Mouse (Mus musculus) neural tube, embryonic 13.5 days (tissue): ENCODE data around the gene Rabif. TPM values are rescaled to one million over a fixed set of nuclear protein-coding genes. Genes with fewer than 3 reads are reported as not detected.
A peak's percentile ranks its signal among the peaks of the same experiment; 100 is the strongest.

Experiments used
- ATAC-seq: fragments of 200-750 bp; cut with Nextera tagmentation; 2 replicates; pipeline ENCODE4 v1.8.0; 2017; ENCODE audit warnings: low read depth, mild to moderate bottlenecking, moderate TSS enrichment, moderate library complexity
- H3K27ac ChIP-seq: fragments of 300-500 bp; sonication (generic); replicated peaks from 2 replicates; pipeline ENCODE4 v1.5.1; 2015; ENCODE audit warnings: moderate library complexity, mild to moderate bottlenecking, inconsistent platforms
- H3K27me3 ChIP-seq: fragments of 300-500 bp; sonication (generic); 2 replicates; pipeline ENCODE4 v1.6.1; 2015; ENCODE audit warnings: mild to moderate bottlenecking, inconsistent platforms
- H3K36me3 ChIP-seq: fragments of 300-500 bp; sonication (generic); 2 replicates; pipeline ENCODE4 v1.6.1; 2015; ENCODE audit warnings: mild to moderate bottlenecking, inconsistent platforms
- H3K4me1 ChIP-seq: fragments of 300-500 bp; sonication (generic); replicated peaks from 2 replicates; pipeline ENCODE4 v1.6.1; 2015; ENCODE audit warnings: inconsistent platforms
- H3K4me2 ChIP-seq: fragments of 300-500 bp; sonication (generic); 2 replicates; pipeline ENCODE4 v1.6.1; 2015; ENCODE audit warnings: inconsistent platforms, mild to moderate bottlenecking, moderate library complexity
- H3K4me3 ChIP-seq: fragments of 300-500 bp; sonication (generic); 2 replicates; pipeline ENCODE4 v1.5.1; 2015; ENCODE audit warnings: mild to moderate bottlenecking, inconsistent platforms
- H3K9ac ChIP-seq: fragments of 300-500 bp; sonication (generic); 2 replicates; pipeline ENCODE4 v1.6.1; 2015; ENCODE audit warnings: moderate library complexity, mild to moderate bottlenecking, inconsistent platforms
- H3K9me3 ChIP-seq: fragments of 300-500 bp; sonication (generic); 2 replicates; pipeline ENCODE4 v1.6.1; 2016; ENCODE audit warnings: inconsistent platforms
- WGBS: fragments of 180-500 bp; shearing (Covaris S2); methylation state at CpG from one replicate; pipeline ENCODE4 v1.1.7; 2015; 5-methylcytosine and 5-hydroxymethylcytosine counted together
- polyA plus RNA-seq: library from polyadenylated mRNA; unstranded; fragments of >200 nt; fragmentation: Nextera tagmentation; extraction: Ambion mirVana; gene quantifications from 2 replicates; pipeline ENCODE4 v1.2.1, GENCODE M21; 2015

The Rabif gene
- polyA plus RNA-seq, 1 experiment from 2014 or later: 65.1 TPM

GRCm38 (mm10) chr1:134490903-134491801 is 3.3 kb upstream of the Rabif start:
- Histone ChIP-seq H3K4me3 (no peak overlapping the region), H3K27ac (no peak overlapping the region), H3K9me3 (no peaks in the 10 kb centered on the region), H3K27me3 (no peaks in the 10 kb centered on the region), H3K36me3 (peaks cover 46% of the 10 kb centered on the region), H3K4me1 (peaks cover 18% of the 10 kb centered on the region), H3K4me2 (no peak overlapping the region), H3K9ac (no peak overlapping the region)
- WGBS: 94% methylated on average over 6 of the region's 6 CpGs
- ATAC-seq: no peak

GRCm38 (mm10) chr1:134492276-134492675 is 2.2 kb upstream of the Rabif start:
- no peak overlapping the region for H3K27ac ChIP-seq
- ATAC-seq: no peak
- peaks cover 20% of the 10 kb centered on the region for H3K4me1 ChIP-seq
- WGBS: 69% methylated on average over 7 of the region's 7 CpGs
- H3K27me3 ChIP-seq: no peaks in the 10 kb centered on the region
- H3K36me3 ChIP-seq: peaks cover 38% of the 10 kb centered on the region
- no peak overlapping the region for H3K4me3 ChIP-seq
- H3K4me2 ChIP-seq: no peak overlapping the region
- no peak overlapping the region for H3K9ac ChIP-seq
- no peaks in the 10 kb centered on the region for H3K9me3 ChIP-seq

GRCm38 (mm10) chr1:134493496-134493895 is 952 bp upstream of the Rabif start:
- 82% methylated on average over 2 of the region's 2 CpGs for WGBS
- H3K36me3 ChIP-seq: peaks cover 29% of the 10 kb centered on the region
- peak overlapping the region; percentile 95; the same call in 1 of the 2 replicates for H3K27ac ChIP-seq
- peaks cover 20% of the 10 kb centered on the region for H3K4me1 ChIP-seq
- peak overlapping the region; percentile 78; the same call in 1 of the 2 replicates for H3K4me3 ChIP-seq
- H3K4me2 ChIP-seq: peak overlapping the region; percentile 68
- peak overlapping the region; percentile 79; the same call in 1 of the 2 replicates for H3K9ac ChIP-seq
- H3K27me3 ChIP-seq: no peaks in the 10 kb centered on the region
- H3K9me3 ChIP-seq: no peaks in the 10 kb centered on the region
- ATAC-seq: no peak

- peaks cover 20% of the 10 kb centered on the region for H3K4me1 ChIP-seq
- H3K36me3 ChIP-seq: peaks cover 29% of the 10 kb centered on the region
- peak overlapping the region; percentile 95 for H3K27ac ChIP-seq
- no peaks in the 10 kb centered on the region for H3K9me3 ChIP-seq
- H3K4me2 ChIP-seq: peak overlapping the region; percentile 68
- WGBS: 24% methylated on average over 5 of the region's 5 CpGs
- peak overlapping the region; percentile 78 for H3K4me3 ChIP-seq
- H3K9ac ChIP-seq: peak overlapping the region; percentile 79
- peak; percentile 21 for ATAC-seq
- no peaks in the 10 kb centered on the region for H3K27me3 ChIP-seq
These were observed 492 bp upstream of the Rabif start for GRCm38 (mm10) chr1:134493956-134494355.

GRCm38 (mm10) chr1:134495216-134495539 is 730 bp downstream of the Rabif start:
- Histone ChIP-seq H3K9me3 (no peaks in the 10 kb centered on the region), H3K27ac (peak overlapping the region; percentile 95), H3K4me1 (peaks cover 20% of the 10 kb centered on the region), H3K9ac (peak overlapping the region; percentile 79), H3K4me3 (peak overlapping the region; percentile 78), H3K36me3 (peaks cover 17% of the 10 kb centered on the region), H3K27me3 (no peaks in the 10 kb centered on the region), H3K4me2 (peak overlapping the region; percentile 68)
- WGBS: 12% methylated on average over 5 of the region's 5 CpGs
- no peak for ATAC-seq

- WGBS: 88% methylated on average over 10 of the region's 10 CpGs
- H3K9ac ChIP-seq: 0 out of 2 replicates have a peak overlapping the region, but pooled peaks have one; percentile 26
- ATAC-seq: no peak
These were observed 1.5 kb downstream of the Rabif start for GRCm38 (mm10) chr1:134495991-134496390.

GRCm38 (mm10) chr1:134500916-134501315 is 6.5 kb downstream of the Rabif start:
- H3K9ac ChIP-seq: no peak overlapping the region
- no peak for ATAC-seq
- H3K4me2 ChIP-seq: no peak overlapping the region
- no peak overlapping the region for H3K27ac ChIP-seq
- peaks cover 27% of the 10 kb centered on the region for H3K36me3 ChIP-seq
- 100% methylated on average over 1 of the region's 1 CpGs for WGBS
- H3K27me3 ChIP-seq: no peaks in the 10 kb centered on the region
- no peaks in the 10 kb centered on the region for H3K9me3 ChIP-seq
- H3K4me1 ChIP-seq: peaks cover 4% of the 10 kb centered on the region
- H3K4me3 ChIP-seq: no peak overlapping the region

More at GRCm38 (mm10) chr1:134495991-134496390, 1.5 kb downstream of the Rabif start:
- Histone ChIP-seq H3K4me1 (peaks cover 20% of the 10 kb centered on the region), H3K4me2 (peak overlapping the region; percentile 68), H3K36me3 (peaks cover 9% of the 10 kb centered on the region), H3K27ac (no peak overlapping the region), H3K9me3 (no peaks in the 10 kb centered on the region), H3K27me3 (no peaks in the 10 kb centered on the region), H3K4me3 (no peak overlapping the region)

DNA sequence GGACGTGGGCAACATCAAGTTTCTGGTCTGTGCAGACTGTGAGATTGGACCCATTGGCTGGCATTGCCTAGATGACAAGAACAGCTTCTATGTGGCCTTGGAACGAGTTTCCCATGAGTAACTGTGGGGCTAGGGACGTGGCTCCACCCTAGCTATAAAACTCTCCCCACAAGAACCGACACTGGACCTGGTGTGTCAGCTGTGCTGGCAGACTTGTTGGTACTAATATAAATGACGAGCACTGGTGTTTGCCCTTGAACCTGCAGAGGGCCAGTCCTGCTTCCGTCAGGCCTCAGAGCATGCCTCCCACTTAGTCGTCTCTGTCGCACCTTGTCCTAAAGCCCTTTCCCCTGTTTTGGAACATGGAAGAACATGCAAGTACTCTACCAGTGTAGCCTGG is 11.8 kb downstream of the Rabif start:
- Histone ChIP-seq H3K36me3 (peaks cover 53% of the 10 kb centered on the region), H3K27me3 (no peaks in the 10 kb centered on the region), H3K4me2 (no peak overlapping the region), H3K27ac (no peak overlapping the region), H3K4me3 (no peak overlapping the region), H3K4me1 (no peaks in the 10 kb centered on the region), H3K9ac (no peak overlapping the region), H3K9me3 (no peaks in the 10 kb centered on the region)
- 95% methylated on average over 8 of the region's 8 CpGs for WGBS
- ATAC-seq: no peak

GRCm38 (mm10) chr1:134510018-134510417 is 15.6 kb downstream of the Rabif start:
- no peak overlapping the region for H3K4me3 ChIP-seq
- H3K9ac ChIP-seq: no peak overlapping the region
- peaks cover 37% of the 10 kb centered on the region for H3K27me3 ChIP-seq
- peaks cover 41% of the 10 kb centered on the region for H3K36me3 ChIP-seq
- H3K4me2 ChIP-seq: no peak overlapping the region
- H3K9me3 ChIP-seq: no peaks in the 10 kb centered on the region
- WGBS: 66% methylated on average over 7 of the region's 7 CpGs
- ATAC-seq: no peak
- peaks cover 24% of the 10 kb centered on the region for H3K4me1 ChIP-seq
- no peak overlapping the region for H3K27ac ChIP-seq

- Histone ChIP-seq H3K4me3 (no peak overlapping the region), H3K27me3 (peaks cover 39% of the 10 kb centered on the region), H3K4me2 (no peak overlapping the region), H3K36me3 (peaks cover 21% of the 10 kb centered on the region), H3K9me3 (no peaks in the 10 kb centered on the region), H3K27ac (0 out of 2 replicates have a peak overlapping the region, but pooled peaks have one; percentile 1), H3K4me1 (peaks cover 35% of the 10 kb centered on the region), H3K9ac (no peak overlapping the region)
- WGBS: 33% methylated on average over 4 of the region's 4 CpGs
- ATAC-seq: peak; percentile 24; the same call in 1 of the 2 replicates
These were observed 17.7 kb downstream of the Rabif start for GRCm38 (mm10) chr1:134512183-134512582.

DNA sequence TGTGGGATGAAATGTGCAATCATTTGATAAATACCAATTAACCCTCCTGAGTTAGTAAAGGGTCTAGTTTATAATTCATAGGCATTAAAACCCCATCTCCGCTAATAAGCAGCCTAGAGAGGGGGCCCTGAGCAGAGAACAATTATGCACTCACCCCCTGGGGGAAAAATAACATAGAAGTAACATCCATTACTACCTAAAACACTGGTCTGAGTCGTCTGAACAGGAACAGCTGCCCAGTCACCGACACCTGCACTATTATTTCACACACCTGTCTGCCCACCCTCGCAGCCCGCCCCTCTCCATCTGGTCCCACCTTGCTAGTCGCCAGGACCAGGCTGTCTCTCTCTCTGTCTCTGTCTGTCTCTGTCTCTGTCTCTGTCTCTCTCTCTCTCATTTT is 18.1 kb downstream of the Rabif start:
- WGBS: 50% methylated on average over 6 of the region's 6 CpGs
- Histone ChIP-seq H3K36me3 (peaks cover 17% of the 10 kb centered on the region), H3K27me3 (peaks cover 39% of the 10 kb centered on the region), H3K4me1 (peaks cover 35% of the 10 kb centered on the region), H3K4me2 (peak overlapping the region; percentile 64; the same call in 1 of the 2 replicates), H3K4me3 (no peak overlapping the region), H3K27ac (0 out of 2 replicates have a peak overlapping the region, but pooled peaks have one; percentile 1), H3K9ac (no peak overlapping the region), H3K9me3 (no peaks in the 10 kb centered on the region)
- ATAC-seq: peak; percentile 58

DNA sequence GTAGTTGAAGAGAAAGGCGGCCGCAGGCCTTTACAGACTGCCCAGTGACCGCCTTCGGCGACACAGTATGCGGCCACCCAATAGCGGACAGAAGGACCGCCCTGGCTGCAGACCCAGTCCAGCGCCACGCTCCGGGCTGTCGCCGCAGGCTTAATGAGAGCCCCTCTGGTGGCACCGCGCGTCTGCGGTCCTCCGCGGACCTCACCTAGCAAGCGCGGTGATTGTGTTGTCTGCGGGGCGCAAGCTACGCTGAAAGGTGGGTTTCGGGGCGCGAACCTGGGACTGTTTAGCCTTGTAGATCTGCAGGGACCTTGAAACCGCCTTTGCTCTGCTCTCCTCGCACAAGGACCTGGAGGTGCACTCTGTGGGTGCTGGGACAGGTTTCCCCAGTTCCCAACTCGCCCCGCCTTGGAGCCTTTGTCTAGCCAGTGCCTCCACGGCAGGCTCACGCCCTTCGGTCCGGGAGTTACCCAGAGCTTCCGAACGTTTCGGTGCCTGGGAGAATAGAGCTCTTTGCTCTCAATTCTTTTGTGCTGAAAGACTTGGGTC is 18.9 kb downstream of the Rabif start:
- H3K36me3 ChIP-seq: 0 out of 2 replicates have a peak, but pooled peaks cover 9% of the 10 kb centered on the region
- peak overlapping the region; percentile 64 for H3K4me2 ChIP-seq
- ATAC-seq: peak; percentile 50; the same call in 1 of the 2 replicates
- peaks cover 39% of the 10 kb centered on the region for H3K27me3 ChIP-seq
- peaks cover 35% of the 10 kb centered on the region for H3K4me1 ChIP-seq
- WGBS: 1% methylated on average over 38 of the region's 38 CpGs
- peak overlapping the region; percentile 66 for H3K9ac ChIP-seq
- no peak overlapping the region for H3K27ac ChIP-seq
- H3K4me3 ChIP-seq: peak overlapping the region; percentile 36
- no peaks in the 10 kb centered on the region for H3K9me3 ChIP-seq
